Mouse (Mus musculus): ENCODE measurements around the gene Map2k7. TPM values are rescaled to one million over a fixed set of nuclear protein-coding genes. Genes with fewer than 3 reads are reported as not detected.

Gene Map2k7
- 20.8 and 22.7 TPM in 2 replicates for polyA plus RNA-seq (2014; fragmentation: Nextera tagmentation; extraction: Ambion mirVana)

DNA sequence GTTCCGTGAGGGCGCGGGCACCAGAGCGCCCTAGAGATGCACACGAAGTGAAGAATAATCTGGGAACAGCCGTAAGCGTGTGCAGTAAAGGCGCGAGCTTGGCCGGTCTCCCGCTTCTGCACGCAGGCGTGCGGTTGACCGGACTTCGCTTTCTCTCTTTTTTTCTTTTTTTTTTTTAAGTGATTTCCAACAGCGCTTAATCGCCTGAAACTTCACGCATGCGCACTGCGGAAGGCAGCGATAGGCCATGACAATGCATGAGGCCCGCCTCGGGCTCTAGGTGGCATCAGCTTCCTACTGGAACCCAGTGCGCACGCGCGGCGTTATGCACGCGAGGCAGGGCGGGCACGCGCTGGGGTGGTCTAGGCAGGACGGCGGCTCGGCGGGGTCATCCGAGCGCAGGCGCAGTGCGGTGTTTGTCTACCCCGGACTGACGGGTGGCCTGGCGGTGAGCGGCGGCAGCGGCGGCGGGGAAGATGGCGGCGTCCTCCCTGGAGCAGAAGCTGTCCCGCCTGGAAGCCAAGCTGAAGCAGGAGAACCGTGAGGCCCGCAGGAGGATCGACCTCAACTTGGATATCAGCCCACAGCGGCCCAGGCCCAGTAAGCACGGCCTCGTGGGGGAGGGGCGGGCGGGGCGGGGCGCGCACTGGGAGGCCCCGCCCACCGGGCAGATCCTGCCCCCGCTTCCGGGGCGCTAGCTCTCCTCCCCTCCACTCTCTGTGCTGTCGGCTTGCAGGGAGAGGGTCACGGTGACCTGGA, at the start of gene Map2k7, which contains the start of gene Gm49320:
Gene Map2k7, plus strand, starts transcription at position 307 of the 759 bp plus-strand sequence.
Gene Gm49320, plus strand, starts transcription at position 432 of the 759 bp plus-strand sequence.
- WGBS = under 1% methylated on average over 66 of the region's 71 CpGs

GRCm38 (mm10) chr8:4189031-4189722, 49.4 kb upstream of the Map2k7 start:
- peaks cover 3% of the 10 kb centered on the region for H3K36me3 ChIP-seq (ENCODE audit: control insufficient read depth, insufficient read depth, low read length)
- DNase-seq (ENCODE audit: low spot score, missing footprints) = peak; percentile 64
- peaks cover 14% of the 10 kb centered on the region for H3K4me1 ChIP-seq (ENCODE audit: control insufficient read depth, insufficient read depth, low read length)
- WGBS = 33% methylated on average over 3 of the region's 3 CpGs
- no peak overlapping the region for H3K9ac ChIP-seq (ENCODE audit: low read length)
- ATAC-seq (ENCODE audit: low FRiP score) = no peak
- H3K27me3 ChIP-seq (ENCODE audit: control insufficient read depth, insufficient read depth, low read length) = no peaks in the 10 kb centered on the region
- no peak overlapping the region for H3K4me3 ChIP-seq (ENCODE audit: low read depth, low read length)
- no peaks in the 10 kb centered on the region for H3K9me3 ChIP-seq (ENCODE audit: control insufficient read depth, low read length)
- no peak overlapping the region for H3K27ac ChIP-seq (ENCODE audit: low read depth, low read length)
- no peak overlapping the region for H3K4me2 ChIP-seq

More for the DNA sequence above, at the start of gene Map2k7, which contains the start of gene Gm49320:
- ATAC-seq (ENCODE audit: low FRiP score) (peak; percentile 95), DNase-seq (ENCODE audit: low spot score, missing footprints) (peak; percentile 100)
- Histone ChIP-seq H3K4me3 (ENCODE audit: low read depth, low read length) (peak within 1 kb of the TSS; percentile 80), H3K9me3 (ENCODE audit: control insufficient read depth, low read length) (no peaks in the 10 kb centered on the region), H3K4me2 (peak within 1 kb of the TSS; percentile 88), H3K4me1 (ENCODE audit: control insufficient read depth, insufficient read depth, low read length) (peaks cover 16% of the 10 kb centered on the region), H3K9ac (ENCODE audit: low read length) (peak within 1 kb of the TSS; percentile 86), H3K36me3 (ENCODE audit: control insufficient read depth, insufficient read depth, low read length) (peaks cover 5% of the 10 kb centered on the region; the same call in 1 of the 2 replicates), H3K27me3 (ENCODE audit: control insufficient read depth, insufficient read depth, low read length) (no peaks in the 10 kb centered on the region), H3K27ac (ENCODE audit: low read depth, low read length) (peak within 1 kb of the TSS; percentile 92)

DNA sequence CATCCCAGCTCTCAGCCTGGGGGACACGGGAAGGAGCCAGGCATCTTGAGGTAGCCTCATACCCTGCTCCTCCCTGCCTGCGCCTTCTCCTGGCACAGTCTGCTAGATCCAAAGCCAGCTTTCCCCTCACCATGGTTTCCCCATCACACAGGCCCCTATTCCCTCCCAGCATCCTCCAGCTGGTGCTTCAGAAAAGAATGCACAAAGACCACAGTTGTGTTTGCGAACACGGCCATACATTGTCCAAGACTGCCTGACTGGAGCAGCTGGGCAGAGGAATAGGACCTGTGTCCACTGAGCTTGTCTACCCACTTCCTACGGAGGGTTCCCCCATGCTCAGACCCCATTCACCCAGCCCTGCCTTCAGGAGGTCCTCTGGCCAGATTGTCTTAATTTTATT, 46.2 kb upstream of the Map2k7 start:
- peak overlapping the region; percentile 44 for H3K9ac ChIP-seq (ENCODE audit: low read length)
- H3K9me3 ChIP-seq (ENCODE audit: control insufficient read depth, low read length) = no peaks in the 10 kb centered on the region
- H3K36me3 ChIP-seq (ENCODE audit: control insufficient read depth, insufficient read depth, low read length) = peaks cover under 1% of the 10 kb centered on the region; the same call in 1 of the 2 replicates
- H3K4me3 ChIP-seq (ENCODE audit: low read depth, low read length) = no peak overlapping the region
- DNase-seq (ENCODE audit: low spot score, missing footprints) = peak; percentile 87
- peak overlapping the region; percentile 57 for H3K27ac ChIP-seq (ENCODE audit: low read depth, low read length)
- peak; percentile 40; the same call in 1 of the 2 replicates for ATAC-seq (ENCODE audit: low FRiP score)
- H3K4me1 ChIP-seq (ENCODE audit: control insufficient read depth, insufficient read depth, low read length) = peaks cover 14% of the 10 kb centered on the region
- no peak overlapping the region for H3K4me2 ChIP-seq
- H3K27me3 ChIP-seq (ENCODE audit: control insufficient read depth, insufficient read depth, low read length) = no peaks in the 10 kb centered on the region
- 50% methylated on average over 5 of the region's 5 CpGs for WGBS

- Histone ChIP-seq H3K4me1 (ENCODE audit: control insufficient read depth, insufficient read depth, low read length) (peaks cover 14% of the 10 kb centered on the region), H3K9me3 (ENCODE audit: control insufficient read depth, low read length) (no peaks in the 10 kb centered on the region), H3K27me3 (ENCODE audit: control insufficient read depth, insufficient read depth, low read length) (no peaks in the 10 kb centered on the region), H3K27ac (ENCODE audit: low read depth, low read length) (peak overlapping the region; percentile 57), H3K4me3 (ENCODE audit: low read depth, low read length) (no peak overlapping the region), H3K36me3 (ENCODE audit: control insufficient read depth, insufficient read depth, low read length) (no peaks in the 10 kb centered on the region), H3K4me2 (peak overlapping the region; percentile 16; the same call in 1 of the 2 replicates), H3K9ac (ENCODE audit: low read length) (peak overlapping the region; percentile 44)
- ATAC-seq (ENCODE audit: low FRiP score) (peak; percentile 93), DNase-seq (ENCODE audit: low spot score, missing footprints) (peak; percentile 99)
- WGBS = 3% methylated on average over 18 of the region's 18 CpGs
Measured at GRCm38 (mm10) chr8:4192807-4193587, 45.5 kb upstream of the Map2k7 start.

- H3K9me3 ChIP-seq (ENCODE audit: control insufficient read depth, low read length) = no peaks in the 10 kb centered on the region
- H3K27ac ChIP-seq (ENCODE audit: low read depth, low read length) = no peak overlapping the region
- DNase-seq (ENCODE audit: low spot score, missing footprints) = no peak
- no peak overlapping the region for H3K4me3 ChIP-seq (ENCODE audit: low read depth, low read length)
- H3K4me2 ChIP-seq = no peak overlapping the region
- WGBS = 58% methylated on average over 7 of the region's 7 CpGs
- H3K9ac ChIP-seq (ENCODE audit: low read length) = no peak overlapping the region
- peaks cover 14% of the 10 kb centered on the region for H3K4me1 ChIP-seq (ENCODE audit: control insufficient read depth, insufficient read depth, low read length)
- no peak; the same call in none of the 2 replicates for ATAC-seq (ENCODE audit: low FRiP score)
- H3K27me3 ChIP-seq (ENCODE audit: control insufficient read depth, insufficient read depth, low read length) = no peaks in the 10 kb centered on the region
- H3K36me3 ChIP-seq (ENCODE audit: control insufficient read depth, insufficient read depth, low read length) = no peaks in the 10 kb centered on the region
Measured at GRCm38 (mm10) chr8:4193588-4193894, 45.0 kb upstream of the Map2k7 start.

DNA sequence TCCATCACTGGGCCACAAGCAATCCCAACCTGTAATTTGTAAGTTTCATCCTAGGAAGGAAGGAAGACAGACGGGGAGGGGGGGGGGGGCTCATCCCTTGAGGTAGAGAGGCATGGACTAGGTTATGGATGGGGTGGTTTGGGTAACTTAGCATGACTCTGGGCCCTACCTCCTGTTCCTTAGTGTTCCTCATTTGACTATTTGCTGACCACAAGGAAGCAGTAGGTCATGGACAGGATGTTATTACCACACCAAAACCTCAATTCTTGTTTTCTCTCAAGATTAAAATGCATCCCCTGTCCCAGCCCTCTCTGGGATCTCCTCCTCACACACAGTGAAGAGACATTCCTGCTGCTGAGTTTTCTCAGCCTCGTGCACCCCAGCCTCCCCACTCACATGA, 37.2 kb upstream of the Map2k7 start:
- DNase-seq (ENCODE audit: low spot score, missing footprints) = peak; percentile 41
- 56% methylated on average over 2 of the region's 2 CpGs for WGBS
- ATAC-seq (ENCODE audit: low FRiP score) = no peak

GRCm38 (mm10) chr8:4205246-4206123, 33.1 kb upstream of the Map2k7 start:
- H3K9ac ChIP-seq (ENCODE audit: low read length) = no peak overlapping the region
- DNase-seq (ENCODE audit: low spot score, missing footprints) = peak; percentile 81
- H3K36me3 ChIP-seq (ENCODE audit: control insufficient read depth, insufficient read depth, low read length) = peaks cover 8% of the 10 kb centered on the region; the same call in 1 of the 2 replicates
- ATAC-seq (ENCODE audit: low FRiP score) = no peak
- no peak overlapping the region for H3K4me2 ChIP-seq
- 12% methylated on average over 38 of the region's 38 CpGs for WGBS
- peaks cover 5% of the 10 kb centered on the region; the same call in 1 of the 2 replicates for H3K4me1 ChIP-seq (ENCODE audit: control insufficient read depth, insufficient read depth, low read length)
- no peak overlapping the region for H3K27ac ChIP-seq (ENCODE audit: low read depth, low read length)
- no peak overlapping the region for H3K4me3 ChIP-seq (ENCODE audit: low read depth, low read length)
- peaks cover 34% of the 10 kb centered on the region for H3K27me3 ChIP-seq (ENCODE audit: control insufficient read depth, insufficient read depth, low read length)
- H3K9me3 ChIP-seq (ENCODE audit: control insufficient read depth, low read length) = no peaks in the 10 kb centered on the region

More for the DNA sequence above, 37.2 kb upstream of the Map2k7 start:
- H3K4me3 ChIP-seq (ENCODE audit: low read depth, low read length) = no peak overlapping the region
- H3K4me2 ChIP-seq = no peak overlapping the region
- H3K27me3 ChIP-seq (ENCODE audit: control insufficient read depth, insufficient read depth, low read length) = peaks cover 21% of the 10 kb centered on the region
- no peak overlapping the region for H3K27ac ChIP-seq (ENCODE audit: low read depth, low read length)
- no peak overlapping the region for H3K9ac ChIP-seq (ENCODE audit: low read length)
- no peaks in the 10 kb centered on the region for H3K36me3 ChIP-seq (ENCODE audit: control insufficient read depth, insufficient read depth, low read length)
- peaks cover 1% of the 10 kb centered on the region; the same call in 1 of the 2 replicates for H3K4me1 ChIP-seq (ENCODE audit: control insufficient read depth, insufficient read depth, low read length)
- H3K9me3 ChIP-seq (ENCODE audit: control insufficient read depth, low read length) = no peaks in the 10 kb centered on the region

Measured in midbrain, embryonic 11.5 days (tissue).